Mouse (Mus musculus) CH12.LX (cell line): ENCODE measurements at regions not wholly inside any gene's neighbourhood (a gene's known extent, or its start where the extent isn't known, plus 50 kb on each side); places are given as distances from the start of the nearest gene placed in this dataset.
A peak's percentile ranks its signal among the peaks of the same experiment; 100 is the strongest.

Source experiments
- DNase-seq: peaks from one replicate; pipeline ENCODE4 v3.0.0-alpha.2; 2013; ENCODE audit errors: extremely low read depth
- H3K27ac ChIP-seq: 2 replicates; pipeline ENCODE4 v1.5.1; 2012; ENCODE audit warnings: low read depth, mild to moderate bottlenecking, control low read depth, moderate library complexity; ENCODE audit not compliant: insufficient read depth
- H3K27me3 ChIP-seq: replicated peaks from 2 replicates; pipeline ENCODE3; 2012; ENCODE audit warnings: inconsistent platforms
- H3K36me3 ChIP-seq, 2 experiments: replicated peaks in 1 of 2; 2 replicates each; pipeline versions ENCODE3 to v1.6.1; 2012; ENCODE audit warnings: inconsistent platforms in 1 of 2, low read length in 1 of 2, mild to moderate bottlenecking in 1 of 2, mixed read lengths in 1 of 2, moderate library complexity in 1 of 2; ENCODE audit not compliant: control insufficient read depth in 1 of 2, insufficient read depth in 1 of 2
- H3K4me1 ChIP-seq, 2 experiments: 2 replicates each; pipeline ENCODE4 v1.6.1; 2012; ENCODE audit warnings: inconsistent platforms in 1 of 2, moderate library complexity in 1 of 2; ENCODE audit not compliant: insufficient read depth in 2 of 2, control insufficient read depth in 1 of 2
- H3K4me2 ChIP-seq: 2 replicates; pipeline ENCODE4 v1.6.1; 2012; ENCODE audit warnings: low read depth, mild to moderate bottlenecking, control low read depth; ENCODE audit not compliant: poor library complexity, insufficient read depth, severe bottlenecking
- H3K4me3 ChIP-seq, 3 experiments: fragments of 150-350 bp in 1 of 3; sonication (generic) in 1 of 3; replicated peaks in 1 of 3; 2 replicates each; pipeline versions ENCODE3 to v1.5.1; 2011 to 2012; ENCODE audit warnings: low read depth in 2 of 3, low read length in 2 of 3, mild to moderate bottlenecking in 2 of 3, moderate library complexity in 2 of 3, control low read depth in 1 of 3, improper control_type of control experiment in 1 of 3, inconsistent platforms in 1 of 3, mixed read lengths in 1 of 3; ENCODE audit not compliant: poor library complexity in 1 of 3
- H3K79me2 ChIP-seq: replicated peaks from 2 replicates; pipeline ENCODE4 v1.6.1; 2012; ENCODE audit warnings: mild to moderate bottlenecking, moderate library complexity; ENCODE audit not compliant: control insufficient read depth, poor library complexity, insufficient read depth, severe bottlenecking; ENCODE audit errors: extremely low read depth
- H3K9ac ChIP-seq: 2 replicates; pipeline ENCODE4 v1.6.1; 2012; ENCODE audit warnings: low read depth, mild to moderate bottlenecking, control low read depth, moderate library complexity; ENCODE audit not compliant: insufficient read depth
- H3K9me3 ChIP-seq: replicated peaks from 2 replicates; pipeline ENCODE3; 2012; ENCODE audit warnings: low read length, inconsistent platforms, mixed read lengths
- BHLHE40 ChIP-seq: IDR thresholded peaks from 2 replicates; pipeline ENCODE4 v1.6.1; 2011; ENCODE audit warnings: mild to moderate bottlenecking, low read depth, low read length, improper control_type of control experiment
- CHD2 ChIP-seq: IDR thresholded peaks from 2 replicates; pipeline ENCODE4 v1.6.1; 2011; ENCODE audit warnings: low read length, improper control_type of control experiment
- CTCF ChIP-seq, 2 experiments: IDR thresholded peaks in 1 of 2; conservative IDR thresholded peaks in 1 of 2; 2 replicates each; pipeline ENCODE4 v1.5.1; 2011 to 2012; ENCODE audit warnings: low read depth in 2 of 2, low read length in 2 of 2, improper control_type of control experiment in 1 of 2, inconsistent platforms in 1 of 2, mild to moderate bottlenecking in 1 of 2, moderate library complexity in 1 of 2
- ELF1 ChIP-seq: IDR thresholded peaks from 2 replicates; pipeline ENCODE4 v1.6.1; 2014; ENCODE audit warnings: low read depth, mild to moderate bottlenecking, inconsistent platforms, low read length, improper control_type of control experiment
- JUN ChIP-seq: IDR thresholded peaks from 2 replicates; pipeline ENCODE4 v1.6.1; 2011; ENCODE audit warnings: low read depth, mild to moderate bottlenecking, low read length, improper control_type of control experiment, moderate library complexity; ENCODE audit not compliant: insufficient read depth
- MAX ChIP-seq: IDR thresholded peaks from 2 replicates; pipeline ENCODE4 v1.6.1; 2011; ENCODE audit warnings: low read length, improper control_type of control experiment
- MAZ ChIP-seq: IDR thresholded peaks from 2 replicates; pipeline ENCODE4 v1.6.1; 2012; ENCODE audit warnings: low read depth, mild to moderate bottlenecking, inconsistent platforms, low read length, improper control_type of control experiment, moderate library complexity
- MEF2A ChIP-seq: IDR thresholded peaks from 2 replicates; pipeline ENCODE4 v1.6.1; 2014; ENCODE audit warnings: low read depth, mild to moderate bottlenecking, inconsistent platforms, low read length, improper control_type of control experiment, borderline replicate concordance
- NELFE ChIP-seq: IDR thresholded peaks from 2 replicates; pipeline ENCODE4 v1.6.1; 2011; ENCODE audit warnings: low read depth, low read length, improper control_type of control experiment
- PAX5 ChIP-seq: IDR thresholded peaks from 2 replicates; pipeline ENCODE4 v1.6.1; 2012; ENCODE audit warnings: low read length, inconsistent platforms, mixed read lengths
- RCOR1 ChIP-seq: conservative IDR thresholded peaks from 2 replicates; pipeline ENCODE4 v1.6.1; 2012; ENCODE audit warnings: low read depth, mild to moderate bottlenecking, inconsistent platforms, low read length, improper control_type of control experiment
- TBP ChIP-seq: conservative IDR thresholded peaks from 2 replicates; pipeline ENCODE4 v1.6.1; 2011; ENCODE audit warnings: low read depth, low read length, improper control_type of control experiment
- USF2 ChIP-seq: conservative IDR thresholded peaks from 2 replicates; pipeline ENCODE4 v1.6.1; 2011; ENCODE audit warnings: low read depth, low read length, improper control_type of control experiment
- ZC3H11A ChIP-seq: IDR thresholded peaks from 2 replicates; pipeline ENCODE4 v1.6.1; 2012; ENCODE audit warnings: low read depth, mild to moderate bottlenecking, inconsistent platforms, low read length, improper control_type of control experiment
- ZMIZ1 ChIP-seq: IDR thresholded peaks from 2 replicates; pipeline ENCODE4 v1.6.1; 2012; ENCODE audit warnings: low read depth, mild to moderate bottlenecking, inconsistent platforms, low read length, improper control_type of control experiment
- ZNF384 ChIP-seq: IDR thresholded peaks from 2 replicates; pipeline ENCODE4 v1.6.1; 2012; ENCODE audit warnings: low read depth, low read length, improper control_type of control experiment, inconsistent platforms
- dilution Hi-C: fragments of 300-500 bp; cut with MboI; formaldehyde crosslinking; loops from 2 replicates; pipeline ENCODE4 v1.14.3; 2020; ENCODE audit warnings: low sequenced_read_pairs; ENCODE audit not compliant: extremely low pct_unique_long_range_greater_than_20kb, extremely low pct_ligation_motif_present
- in situ Hi-C: fragments of 300-500 bp; cut with MboI; formaldehyde crosslinking; loops from 3 replicates; pipeline ENCODE4 v1.14.3; 2019; ENCODE audit warnings: low sequenced_read_pairs, low pct_ligation_motif_present, low pct_unique_long_range_greater_than_20kb, mixed read lengths

GRCm38 (mm10) chr9:77849343-77849742 lies 67.8 kb upstream of the Elovl5 start:
- H3K4me2 ChIP-seq = no peak overlapping the region
- no peak overlapping the region for H3K4me3 ChIP-seq
- H3K9ac ChIP-seq = no peak overlapping the region
- H3K36me3 ChIP-seq = no peaks in the 10 kb centered on the region
- dilution Hi-C loops (no loop called here), in situ Hi-C loops (no loop called here)
- no peak overlapping the region for H3K27ac ChIP-seq
- H3K27me3 ChIP-seq = no peaks in the 10 kb centered on the region
- peaks cover 8 to 16% of the 10 kb centered on the region in 2 experiments for H3K4me1 ChIP-seq
- TF ChIP-seq MEF2A (0 out of 2 replicates have a peak, but pooled peaks have one; percentile 33), MAX (0 out of 2 replicates have a peak, but pooled peaks have one; percentile 35), RCOR1 (no peak)
- no peaks in the 10 kb centered on the region for H3K79me2 ChIP-seq
- peak; percentile 35 for DNase-seq
- H3K9me3 ChIP-seq = no peaks in the 10 kb centered on the region

DNA sequence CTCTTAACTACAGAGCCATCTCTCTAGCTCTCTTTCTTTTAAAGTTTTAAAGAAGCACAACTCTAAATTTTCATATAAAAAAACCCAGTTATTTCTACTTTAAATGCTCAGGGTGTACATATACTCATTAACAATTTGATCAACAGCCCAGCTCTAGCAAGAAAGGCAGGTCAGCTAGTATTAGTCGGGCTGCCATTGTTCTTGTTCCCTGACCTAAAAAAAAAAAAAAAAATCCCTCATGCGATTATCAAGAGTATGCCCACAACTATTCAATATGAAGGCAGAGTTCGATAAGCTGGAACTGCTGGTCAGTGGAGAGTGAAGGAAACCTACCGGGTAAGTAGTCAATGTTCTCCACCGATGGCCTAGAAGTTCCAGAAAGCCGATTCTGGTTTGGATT lies 65.8 kb upstream of the Elovl5 start:
- DNase-seq = no peak
- Histone ChIP-seq H3K27me3 (no peaks in the 10 kb centered on the region), H3K4me3 (no peak overlapping the region), H3K9ac (no peak overlapping the region), H3K4me2 (no peak overlapping the region), H3K9me3 (no peaks in the 10 kb centered on the region), H3K79me2 (no peaks in the 10 kb centered on the region), H3K36me3 (no peaks in the 10 kb centered on the region), H3K27ac (no peak overlapping the region), H3K4me1 (peaks cover 8 to 16% of the 10 kb centered on the region in 2 experiments)
- TF ChIP-seq CHD2 (no peak), ZC3H11A (no peak), CTCF (conservative IDR thresholded peaks at IDR 0.05 in 1 of 2, IDR thresholded peaks at IDR 0.05 in 1 of 2; ENCODE audit: low read depth in 2 of 2, low read length in 2 of 2) (no peak), JUN (no peak), NELFE (no peak), USF2 (no peak), MAZ (no peak), ZNF384 (no peak)
- dilution Hi-C loops (no loop called here), in situ Hi-C loops (no loop called here)

- dilution Hi-C loops = no loop called here
- H3K36me3 ChIP-seq = no peaks in the 10 kb centered on the region
These were observed 59.8 kb upstream of the Elovl5 start for GRCm38 (mm10) chr9:77857091-77858058.

More at GRCm38 (mm10) chr9:77857091-77858058, 59.8 kb upstream of the Elovl5 start:
- in situ Hi-C loops = no loop called here
- H3K4me1 ChIP-seq = peaks cover 0 to 5% of the 10 kb centered on the region in 2 experiments; a peak in 1 of 4 replicates
- no peak for TF ChIP-seq PAX5
- TF ChIP-seq TBP = no peak
- no peak for TF ChIP-seq ZMIZ1
- no peak for TF ChIP-seq BHLHE40
- no peak for TF ChIP-seq ZNF384
- no peak for TF ChIP-seq ELF1
- TF ChIP-seq, all 38 proteins: peak for 0
- Histone ChIP-seq H3K4me2 (no peak overlapping the region), H3K79me2 (no peaks in the 10 kb centered on the region), H3K9ac (no peak overlapping the region), H3K9me3 (no peaks in the 10 kb centered on the region), H3K27me3 (no peaks in the 10 kb centered on the region), H3K4me3 (no peak overlapping the region), H3K27ac (no peak overlapping the region)
- DNase-seq = no peak
